Mouse (Mus musculus): ENCODE results near the gene Fxr1. TPM values are rescaled to one million over a fixed set of nuclear protein-coding genes. Genes with fewer than 3 reads are reported as not detected.

Gene Fxr1
- polyA plus RNA-seq (2014; fragmentation: Illumina TruSeq; extraction: RNeasy Lipid Tissue Mini Kit (QIAGEN cat#74804); ENCODE audit: low replicate concordance), result 120 TPM

DNA sequence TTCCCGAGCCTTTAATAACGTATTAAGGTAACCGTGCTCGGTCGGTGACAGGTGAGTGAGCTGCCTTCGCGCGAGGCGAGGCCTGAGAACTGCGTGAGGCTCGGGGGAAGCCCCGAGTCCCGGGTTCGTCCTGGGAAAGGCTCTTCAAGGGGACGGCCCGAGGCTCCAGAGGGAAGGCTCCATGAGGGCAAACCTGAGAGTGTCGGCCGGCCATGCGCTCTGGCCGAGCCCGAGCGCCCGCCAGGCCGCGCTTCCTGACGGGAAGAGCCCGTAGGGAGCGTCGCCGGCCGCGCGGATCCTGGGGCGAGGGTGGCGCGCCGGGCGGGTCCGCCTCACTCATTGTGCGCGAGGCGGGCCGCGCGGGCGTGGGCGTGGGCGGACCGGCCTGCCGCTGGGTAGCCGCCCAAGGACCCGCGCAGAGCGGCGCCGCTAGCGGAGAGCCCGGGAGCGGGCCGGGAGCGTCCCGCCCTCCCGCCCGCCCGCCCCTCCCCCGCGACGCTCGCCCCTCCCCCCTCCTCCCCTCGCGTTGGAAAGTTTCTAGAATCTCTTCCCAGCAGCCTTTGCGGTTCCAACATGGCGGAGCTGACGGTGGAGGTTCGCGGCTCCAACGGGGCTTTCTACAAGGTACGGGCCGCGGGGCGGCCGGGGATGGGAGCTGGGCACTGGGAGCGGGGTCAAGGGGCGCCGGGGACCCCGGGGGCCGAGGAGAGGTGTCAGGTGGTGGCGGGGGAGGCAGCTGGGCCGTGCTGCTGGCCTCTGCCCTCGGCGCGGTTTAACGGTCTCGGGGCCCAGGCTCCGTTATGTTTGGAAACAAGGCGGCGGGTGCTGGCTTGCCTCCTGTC, at the start of gene Fxr1:
Gene Fxr1 (plus strand): TSS at position 404 of the 842 bp plus-strand sequence.

DNA sequence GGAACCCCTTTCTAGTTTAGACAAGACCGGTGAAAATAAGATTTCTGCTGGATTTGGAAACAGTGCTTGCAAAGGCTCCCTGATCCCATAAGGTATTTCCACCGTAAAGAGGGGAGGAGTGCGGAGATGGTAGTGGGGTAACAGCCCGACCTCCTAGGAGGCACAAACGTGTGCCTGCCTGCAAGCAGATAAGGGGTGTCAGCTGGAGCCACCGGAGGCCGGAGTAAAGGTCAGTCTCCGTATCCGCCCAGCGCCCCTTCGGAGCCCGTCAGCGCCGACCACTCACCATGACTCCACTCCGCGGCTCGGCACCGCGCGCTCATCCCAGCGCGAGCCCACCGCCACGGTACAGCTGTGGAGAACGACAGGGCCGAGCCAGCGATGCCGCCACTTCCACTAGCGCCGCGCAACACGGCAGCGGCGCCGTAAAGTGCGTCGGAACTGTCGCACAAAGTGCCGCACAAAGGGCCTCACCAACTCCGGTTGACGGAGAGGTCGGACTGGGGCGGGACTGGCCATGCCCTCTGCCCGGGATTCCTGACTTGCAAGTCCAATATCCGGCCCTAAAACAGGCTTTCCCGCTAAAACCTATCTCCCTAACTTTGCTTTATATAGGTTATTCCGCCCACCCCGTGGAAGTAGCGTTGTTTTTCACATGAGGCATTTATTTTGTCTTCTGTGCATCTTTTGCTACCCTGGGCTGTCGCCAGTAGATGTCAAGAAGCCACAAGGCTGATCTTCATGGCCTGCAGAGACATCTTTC, 61.3 kb downstream of the Fxr1 start, which contains the start of gene Dnajc19:
Gene Dnajc19 (minus strand): TSS at position 422 of the 763 bp plus-strand sequence.

Other genes with a start within 250 kb of the Fxr1 start
- gene Ttc14, start 220.1 kb upstream of the Fxr1 start, polyA plus RNA-seq (2014; fragmentation: Illumina TruSeq; extraction: RNeasy Lipid Tissue Mini Kit (QIAGEN cat#74804); ENCODE audit: low replicate concordance), result 99.1 TPM
- 2.7 TPM for gene Ccdc39, start 175.6 kb upstream of the Fxr1 start, polyA plus RNA-seq (2014; fragmentation: Illumina TruSeq; extraction: RNeasy Lipid Tissue Mini Kit (QIAGEN cat#74804); ENCODE audit: low replicate concordance)
- gene Dnajc19, start 61.4 kb downstream of the Fxr1 start, polyA plus RNA-seq (2014; fragmentation: Illumina TruSeq; extraction: RNeasy Lipid Tissue Mini Kit (QIAGEN cat#74804); ENCODE audit: low replicate concordance), result 539 TPM

Data from small intestine, adult 10 weeks (tissue).